Mouse (Mus musculus) layer of hippocampus, postnatal 10 days (tissue): Measurements from ENCODE around the gene Pdlim5. TPM values are rescaled to one million over a fixed set of nuclear protein-coding genes. Genes with fewer than 3 reads are reported as not detected.

Experiments used
- DNase-seq, 2 experiments: peaks; one replicate each; pipeline ENCODE4 v3.0.0; 2021; ENCODE audit warnings: low spot score in 2 of 2
- total RNA-seq, 2 experiments: library from RNA; stranded (reverse); gene quantifications; 2 replicates each; pipeline ENCODE4 v1.2.3; 2021

The Pdlim5 gene
- total RNA-seq, 2 experiments from 2014 or later, result 26.3 to 27.6 TPM

DNA sequence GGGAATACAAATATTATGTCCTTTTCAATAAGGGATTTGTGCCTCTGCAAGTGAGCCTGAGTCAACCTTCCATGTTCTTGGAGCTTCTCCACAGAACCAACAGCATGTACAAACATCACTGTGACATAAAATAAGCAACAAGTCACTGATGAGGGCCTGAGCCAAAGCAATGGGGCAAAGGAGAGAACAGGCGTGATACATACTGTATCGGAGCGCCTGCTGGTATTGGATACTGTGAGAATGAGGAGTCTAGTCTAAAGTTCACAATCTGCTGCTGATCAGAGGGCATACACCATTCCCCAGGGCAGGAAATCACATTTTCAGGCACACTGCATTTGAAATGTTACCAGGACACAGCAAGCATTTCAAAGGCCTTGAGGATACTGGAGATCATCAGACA, 119.0 kb downstream of the Pdlim5 start:
- DNase-seq, result no peak

DNA sequence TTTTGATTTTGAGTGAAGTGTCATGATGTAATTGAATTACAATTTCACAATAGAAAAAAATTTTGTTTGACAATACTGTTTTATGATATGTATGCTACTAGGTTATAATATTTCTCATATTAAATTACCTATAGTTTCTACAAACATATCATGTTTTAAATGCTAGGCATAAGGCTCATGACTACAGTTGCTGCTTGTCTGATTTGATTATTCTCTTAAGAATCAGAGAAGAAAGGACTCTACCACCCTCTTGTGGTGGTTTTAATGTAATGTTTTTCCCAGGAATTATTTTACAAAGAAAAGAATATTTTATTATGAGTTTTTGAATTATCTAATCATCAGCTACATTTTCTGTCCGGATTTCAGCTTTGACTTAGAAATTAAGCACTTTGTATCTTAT, 120.5 kb downstream of the Pdlim5 start:
- no peak for DNase-seq

DNA sequence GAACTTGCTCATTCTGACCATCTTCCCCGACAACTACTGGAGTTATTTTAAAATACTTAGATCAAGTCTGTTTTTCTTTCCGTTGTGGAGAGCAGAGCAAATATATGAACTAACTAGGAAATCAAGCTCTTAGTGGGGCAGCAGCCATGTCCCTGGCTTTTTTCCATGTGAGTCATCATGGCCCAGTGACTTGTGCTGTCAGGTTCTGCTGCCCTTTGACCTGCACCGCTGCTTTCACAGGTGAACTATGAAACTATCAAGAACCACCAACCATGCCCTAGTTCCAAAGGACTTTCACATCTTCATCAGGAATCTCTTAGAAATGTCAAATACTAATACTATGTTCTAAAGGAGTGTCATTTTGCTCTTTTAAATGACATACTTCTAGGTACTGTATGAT, 121.0 kb downstream of the Pdlim5 start:
- DNase-seq, result no peak

DNA sequence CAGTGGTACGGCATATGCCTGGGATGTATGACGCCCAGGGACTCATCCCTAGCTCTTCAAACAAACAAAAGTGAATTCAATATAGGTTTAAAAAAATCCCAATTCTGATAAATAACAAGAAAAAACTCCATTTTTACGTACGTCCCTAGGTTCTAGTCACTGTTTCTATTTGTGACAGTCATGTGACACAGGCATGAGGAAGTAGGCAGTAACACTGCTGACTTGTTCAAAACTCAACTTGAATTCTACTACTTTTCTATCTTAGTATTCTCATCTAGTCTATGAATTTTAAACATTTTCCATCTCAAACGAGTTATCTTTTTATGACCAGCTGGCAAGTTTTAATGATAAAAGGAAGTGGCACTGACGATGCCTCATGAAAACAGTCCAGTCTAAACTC, 122.2 kb downstream of the Pdlim5 start:
- no peak for DNase-seq

DNA sequence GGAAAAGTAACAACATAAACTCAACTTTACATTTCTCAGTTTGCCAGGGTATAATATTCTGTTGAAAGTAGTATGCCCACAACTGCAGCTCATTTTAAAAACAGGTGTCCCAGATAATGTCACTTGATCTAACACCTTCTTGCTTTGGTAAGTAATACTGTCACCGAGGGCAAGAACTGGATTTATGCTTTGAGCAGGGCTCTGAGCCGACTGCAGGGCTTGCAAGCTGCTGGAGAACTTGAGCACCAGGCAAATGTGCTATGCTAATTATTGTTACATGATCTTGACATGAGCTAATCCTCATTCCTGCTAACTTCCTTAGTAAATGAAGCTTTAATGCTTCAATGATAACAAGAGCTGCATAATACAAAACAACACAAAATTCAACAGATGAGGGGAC, 139.1 kb downstream of the Pdlim5 start:
- DNase-seq, result no peak

DNA sequence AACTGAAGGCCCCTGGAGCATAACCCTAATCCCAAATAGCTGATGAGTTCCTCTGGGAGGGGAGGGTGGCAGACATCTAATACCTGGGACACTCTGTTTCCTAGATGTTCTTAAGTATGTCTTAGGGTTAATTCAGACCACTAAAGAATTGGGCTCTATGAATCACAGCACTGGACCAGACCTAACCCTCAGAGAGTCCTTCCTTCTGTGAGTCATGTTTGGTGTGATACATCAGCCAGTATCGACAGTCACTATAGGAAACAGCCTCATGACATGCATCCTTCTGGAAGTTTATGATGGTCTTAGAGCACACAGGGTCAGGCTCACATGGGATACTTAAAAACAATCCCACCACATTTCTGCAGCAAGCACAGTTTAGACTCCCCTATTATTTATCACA, 143.4 kb downstream of the Pdlim5 start:
- no peak for DNase-seq

DNA sequence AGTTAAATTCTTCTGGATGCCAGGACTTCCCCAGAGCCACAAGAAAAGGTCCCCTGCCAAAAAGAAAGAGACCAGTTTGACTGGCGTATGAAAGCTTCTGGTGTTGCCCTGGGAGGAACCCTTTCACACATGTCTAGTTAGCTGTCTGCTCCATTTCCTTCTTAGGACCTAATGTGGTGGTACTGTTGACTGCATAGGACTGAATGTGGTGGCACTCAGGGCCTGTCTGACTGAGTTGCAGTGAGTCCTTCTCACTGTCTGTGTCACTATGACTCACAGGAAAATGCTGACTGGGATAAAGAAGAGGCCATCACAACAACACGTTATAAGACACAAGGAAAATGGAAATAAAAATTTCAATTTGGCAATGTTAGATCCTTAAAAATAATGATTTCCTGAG, 146.0 kb downstream of the Pdlim5 start:
- DNase-seq, result no peak

DNA sequence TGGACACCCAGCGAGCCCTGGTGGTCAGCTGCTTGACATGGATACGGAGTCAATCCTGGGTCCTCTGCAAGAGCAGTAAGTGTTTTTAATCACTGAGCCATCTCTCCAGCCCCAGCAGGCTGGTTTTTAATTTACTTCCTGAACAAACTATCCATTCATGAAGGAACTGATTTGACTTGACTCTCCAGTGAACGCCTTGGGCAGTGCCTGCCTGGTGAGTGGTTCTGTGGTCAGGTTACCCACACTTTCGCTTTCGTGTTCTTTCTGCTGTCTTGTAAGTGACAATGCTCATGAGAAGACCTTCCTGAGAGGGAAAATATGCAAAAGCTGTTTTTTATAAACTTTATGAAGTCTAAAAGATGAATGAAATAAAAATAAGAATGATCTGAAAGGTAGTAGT, 152.2 kb downstream of the Pdlim5 start:
- no peak for DNase-seq

DNA sequence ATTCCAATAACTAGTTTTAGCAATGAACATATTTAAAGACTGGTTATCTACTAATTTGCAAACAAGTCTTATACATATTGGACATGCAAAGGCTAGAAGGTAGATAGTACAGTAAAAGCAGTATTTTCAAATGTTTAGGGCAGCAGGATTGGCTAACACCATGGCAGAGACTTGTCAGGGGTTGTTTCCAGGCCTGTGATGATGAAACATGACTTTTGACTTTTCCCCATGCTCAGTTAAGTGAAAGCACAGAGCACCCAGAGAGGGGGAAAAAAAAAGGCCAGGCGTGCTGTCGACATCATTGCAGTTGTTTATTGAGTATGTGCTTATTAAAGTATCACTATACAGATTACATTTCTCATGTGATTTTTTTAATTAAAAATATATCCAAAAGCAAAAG, 156.2 kb downstream of the Pdlim5 start:
- no peak for DNase-seq

DNA sequence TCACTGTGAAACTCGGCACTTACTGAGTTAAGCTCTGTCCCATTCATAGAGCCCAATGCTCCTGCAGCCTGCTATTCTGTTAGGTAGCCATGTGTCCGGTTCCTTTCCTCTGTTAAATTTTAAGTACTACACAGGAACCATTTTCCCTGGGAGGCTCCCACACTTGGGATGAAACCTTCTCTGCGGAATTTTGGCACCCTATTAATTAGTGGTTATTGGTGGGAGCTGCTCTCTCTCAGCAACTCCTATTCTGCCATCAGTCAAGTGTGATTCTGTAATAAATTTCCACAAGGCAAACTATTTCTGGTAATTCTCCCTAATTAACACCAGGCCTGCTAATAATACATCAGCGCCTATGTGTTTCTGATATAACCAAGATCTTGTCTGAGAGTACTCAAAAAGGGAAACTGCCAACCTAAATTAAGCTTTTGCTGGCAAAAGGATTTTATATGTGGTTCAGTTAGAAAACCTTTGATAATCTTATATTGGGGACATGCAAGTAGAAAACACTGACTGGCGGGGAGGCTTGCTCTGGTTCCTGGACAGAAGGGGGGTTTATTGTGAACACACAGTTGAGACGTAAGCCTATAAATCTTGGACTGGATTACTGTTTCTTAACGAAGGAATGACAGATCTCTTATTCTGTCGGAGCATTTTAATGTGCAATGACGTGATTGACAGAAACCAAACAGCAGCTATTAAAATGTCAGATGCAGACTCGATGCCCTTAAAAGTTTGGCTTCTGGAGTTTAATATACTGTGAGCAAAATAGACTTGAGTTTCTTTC, 157.0 kb downstream of the Pdlim5 start:
- DNase-seq, result no peak

DNA sequence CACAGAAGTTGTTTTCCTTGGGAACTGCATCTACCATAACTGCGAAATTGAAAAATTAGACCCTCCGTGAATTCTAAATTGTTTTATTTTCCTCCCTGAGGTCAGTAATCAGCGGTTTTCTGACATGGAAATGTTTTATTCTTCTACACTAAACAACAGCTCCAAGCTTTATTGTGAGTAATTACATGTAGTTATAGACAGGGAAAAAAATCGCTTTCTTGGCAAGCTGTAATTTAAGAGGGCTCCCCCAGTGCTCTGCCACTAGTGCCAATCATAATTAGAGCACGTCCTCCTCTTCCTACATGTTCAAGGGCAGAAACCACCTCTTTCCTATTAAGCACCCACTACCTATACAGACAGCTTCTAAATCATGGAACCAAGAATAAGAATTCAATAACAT, 157.9 kb downstream of the Pdlim5 start:
- DNase-seq, result no peak

DNA sequence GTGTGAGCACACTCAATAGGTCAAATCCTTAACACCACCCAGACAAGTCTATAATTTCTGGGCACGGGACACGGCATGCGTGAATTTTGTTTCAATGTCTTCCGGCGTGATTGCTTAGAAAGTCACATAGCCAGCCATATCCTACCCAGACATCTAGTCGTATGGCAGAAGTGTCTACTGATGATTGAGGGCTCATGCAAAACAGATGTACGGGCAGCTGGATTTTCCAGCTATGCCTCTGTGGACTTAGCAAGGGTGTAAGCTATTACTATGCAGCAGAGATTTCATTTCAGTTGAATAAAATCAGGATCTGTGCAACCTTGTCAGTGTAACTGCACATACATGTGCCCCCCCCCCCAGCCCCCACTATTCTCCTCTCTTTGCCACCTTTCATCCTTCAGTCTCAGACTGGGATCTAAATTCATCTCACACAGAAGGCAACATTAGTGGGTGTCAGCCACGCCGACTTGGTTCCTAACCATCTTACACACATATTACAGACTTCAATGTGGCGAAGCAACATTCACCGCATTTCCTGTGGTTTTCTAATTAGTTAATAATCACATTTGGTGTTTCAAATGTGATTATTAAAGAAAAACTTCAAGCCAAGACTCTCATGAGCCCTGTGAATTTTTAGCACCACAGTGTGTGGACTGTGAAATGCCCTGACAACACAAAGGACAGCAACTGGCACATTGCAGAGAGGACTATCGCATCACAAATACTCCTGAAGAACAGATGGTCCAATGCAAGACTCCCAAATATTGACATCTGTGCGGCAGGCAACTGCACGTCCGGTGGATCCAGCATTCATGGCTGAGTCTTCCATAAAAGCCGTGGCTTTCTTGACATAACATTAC, 161.7 kb downstream of the Pdlim5 start:
- DNase-seq, result no peak

DNA sequence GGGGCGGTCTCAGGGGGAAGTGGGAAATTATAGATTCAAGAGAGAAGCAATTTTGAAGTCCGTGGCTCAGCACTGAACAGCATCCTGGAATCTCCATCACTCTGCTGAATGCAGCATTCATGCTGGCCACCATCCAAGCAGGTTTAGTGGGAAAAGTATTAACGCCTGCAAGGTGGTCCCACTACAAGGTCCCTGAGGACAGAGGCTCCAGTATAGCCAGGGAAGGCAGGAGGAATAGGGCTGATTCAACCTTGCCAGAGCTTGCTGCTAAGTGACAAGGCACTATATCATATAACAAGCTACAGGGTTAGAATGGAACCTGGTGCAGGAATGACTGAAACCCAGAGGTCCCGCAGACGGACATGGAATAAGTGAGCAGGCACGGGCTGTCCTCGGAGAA, 166.8 kb downstream of the Pdlim5 start:
- DNase-seq, result no peak

DNA sequence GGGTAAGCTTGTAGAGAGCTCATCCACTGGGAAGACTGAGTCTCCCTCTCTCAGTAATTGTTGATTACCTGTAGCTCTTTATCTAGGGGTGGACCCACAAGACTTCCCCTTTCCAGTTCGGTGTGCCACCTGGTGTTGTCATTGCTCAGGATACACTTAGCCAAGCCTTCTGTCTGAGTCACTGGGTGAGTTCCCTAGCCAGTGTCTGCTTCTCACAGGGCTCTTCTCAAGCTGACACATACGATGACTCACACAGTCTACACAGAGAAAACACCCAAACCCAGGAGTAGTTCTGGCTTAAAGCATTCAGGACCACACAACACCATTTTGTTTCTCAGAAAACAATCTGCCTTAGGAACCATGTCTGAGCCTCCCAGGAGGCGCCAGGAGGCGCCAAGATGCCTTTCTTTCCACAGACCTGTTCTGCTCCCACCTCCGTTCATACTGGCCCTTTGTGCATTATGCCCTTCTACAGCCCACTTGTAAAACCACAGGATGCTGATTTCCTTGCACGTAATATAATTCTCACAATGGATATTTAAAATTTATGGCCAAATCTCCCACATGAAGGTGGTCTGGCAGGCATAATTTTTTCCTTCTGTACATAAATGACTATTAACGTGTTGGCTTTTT, 172.9 kb downstream of the Pdlim5 start:
- no peak for DNase-seq

DNA sequence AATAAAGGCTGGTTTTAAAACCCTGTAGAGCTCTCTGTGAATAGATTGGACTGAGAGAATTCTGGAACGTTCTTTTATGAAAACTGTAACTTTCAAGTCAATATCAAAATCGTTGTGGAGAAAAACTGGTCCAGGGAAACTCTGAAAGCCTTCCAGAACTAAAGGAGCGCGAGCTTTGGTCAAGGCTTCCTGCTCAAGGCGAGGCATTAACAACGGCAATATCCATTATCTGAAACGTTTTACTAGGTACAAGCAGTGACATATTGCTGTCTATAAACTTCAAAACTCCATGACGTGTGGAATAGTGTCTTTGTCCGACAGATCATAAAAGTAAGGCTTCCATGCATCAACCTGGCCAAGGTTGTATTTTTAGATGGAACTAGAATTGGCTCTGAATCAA, 175.6 kb downstream of the Pdlim5 start:
- no peak for DNase-seq

DNA sequence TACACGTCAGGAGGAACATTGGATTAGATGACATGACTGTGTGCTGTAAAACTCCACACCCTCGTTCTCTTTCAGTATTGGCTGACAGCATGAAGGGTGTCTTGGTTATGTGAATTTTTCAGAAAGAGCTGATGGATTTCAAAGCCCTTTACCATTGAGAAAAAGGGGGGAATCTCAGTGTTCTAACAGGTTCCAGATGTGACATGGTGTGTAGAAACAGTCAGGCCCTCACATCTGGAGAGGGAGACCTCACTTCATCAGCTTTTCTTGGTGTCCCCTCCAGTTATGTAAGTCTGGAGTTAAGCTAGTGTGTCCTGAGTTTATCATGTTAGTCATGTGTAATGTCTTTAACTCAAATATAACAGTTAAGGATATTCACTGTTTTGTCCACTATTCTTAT, 182.7 kb downstream of the Pdlim5 start:
- DNase-seq, result no peak

DNA sequence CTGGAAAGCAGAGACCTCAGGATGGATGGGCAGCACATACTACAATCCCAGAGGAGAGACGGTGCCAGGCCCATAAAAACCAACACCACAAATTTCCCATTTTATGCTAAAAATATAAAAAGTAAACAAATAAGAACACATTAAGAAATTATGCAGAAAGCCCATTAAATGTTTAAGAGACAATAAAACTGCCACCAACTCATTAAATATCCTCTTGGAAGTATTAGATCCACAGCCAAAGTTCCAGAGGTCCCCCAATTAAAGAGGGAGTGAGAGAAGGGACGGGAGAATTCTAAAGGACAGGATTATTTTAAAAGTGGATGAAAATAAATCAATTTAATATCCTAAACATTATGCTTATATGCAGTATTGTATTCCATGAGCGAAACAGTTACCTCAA, 183.3 kb downstream of the Pdlim5 start:
- no peak for DNase-seq

DNA sequence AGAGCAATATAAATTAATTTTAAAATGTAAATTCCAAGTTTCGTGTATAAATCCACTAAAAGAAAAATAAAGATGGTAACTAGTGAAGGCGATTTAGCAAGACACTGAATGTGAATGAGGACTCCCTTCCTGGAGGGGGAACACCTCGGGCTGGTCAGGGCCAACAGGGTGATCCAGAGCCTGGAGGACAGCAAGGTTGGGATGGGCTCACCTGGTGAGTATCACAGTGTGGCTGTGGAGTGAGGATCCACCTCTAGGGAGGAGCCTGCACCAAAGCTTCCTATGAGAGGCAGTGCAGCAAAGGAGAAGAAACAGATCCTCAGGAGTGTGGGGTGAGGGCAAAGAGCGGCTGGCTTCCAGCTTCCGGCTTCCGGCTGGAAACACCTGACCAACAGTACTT, 185.5 kb downstream of the Pdlim5 start:
- no peak for DNase-seq

DNA sequence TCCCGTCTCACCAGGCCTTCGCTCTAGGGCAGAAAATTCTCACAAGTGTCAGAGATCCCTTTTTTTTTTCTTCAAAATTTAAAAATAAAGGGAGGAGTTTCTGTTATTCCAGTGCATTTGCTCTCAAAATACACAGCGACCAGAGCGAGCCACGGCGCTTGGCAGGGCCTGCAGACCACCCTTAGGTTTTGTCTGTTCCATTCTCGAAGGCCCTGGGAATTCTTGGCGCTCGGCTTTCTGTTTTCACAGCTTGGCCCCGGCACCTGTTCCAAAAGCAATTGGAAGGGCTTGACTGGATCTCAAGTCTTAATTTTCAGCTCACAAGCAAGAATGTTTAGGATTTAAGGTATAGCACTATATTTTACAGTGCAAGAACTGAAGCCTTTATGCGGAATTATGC, 186.4 kb downstream of the Pdlim5 start:
- peak in 1 of 2 experiments; percentile 21 for DNase-seq

DNA sequence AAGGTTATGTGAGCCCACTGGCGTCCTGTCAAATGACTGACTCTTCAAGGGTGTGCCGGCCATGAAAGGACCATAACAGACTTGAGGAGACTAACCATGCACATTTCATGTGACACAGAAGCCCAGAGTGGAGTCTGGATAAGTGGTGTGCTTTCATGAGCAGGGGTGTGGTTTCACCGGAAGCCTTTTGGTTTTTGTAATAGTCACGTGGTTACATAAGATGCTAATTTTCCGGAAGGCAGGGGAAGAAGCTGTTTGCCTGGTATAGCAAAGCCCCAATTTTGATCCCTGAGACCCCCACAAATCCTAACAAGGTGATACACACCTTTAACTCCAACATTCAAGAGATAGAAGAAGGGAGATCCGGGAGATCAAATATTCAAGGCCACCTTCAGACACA, 188.0 kb downstream of the Pdlim5 start:
- no peak for DNase-seq

DNA sequence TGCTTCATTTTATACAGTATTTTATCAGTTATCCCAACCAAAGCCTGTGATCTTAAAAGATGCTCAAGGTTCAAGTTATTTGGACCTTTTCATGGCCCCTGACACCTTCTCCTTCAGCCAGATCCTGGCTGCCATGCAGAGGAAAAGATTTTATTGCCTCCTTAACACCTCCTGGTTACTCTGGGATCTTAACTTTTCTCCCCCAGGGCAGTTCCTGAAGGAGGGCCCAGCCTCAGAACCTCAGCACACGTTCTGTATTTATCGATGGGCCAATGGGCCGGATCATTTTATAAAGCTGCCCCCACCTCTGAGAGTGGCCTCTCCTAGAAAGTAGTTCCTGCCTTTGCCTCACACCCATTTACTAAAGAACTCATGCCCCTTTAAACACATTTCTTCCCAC, 189.2 kb downstream of the Pdlim5 start:
- no peak for DNase-seq

DNA sequence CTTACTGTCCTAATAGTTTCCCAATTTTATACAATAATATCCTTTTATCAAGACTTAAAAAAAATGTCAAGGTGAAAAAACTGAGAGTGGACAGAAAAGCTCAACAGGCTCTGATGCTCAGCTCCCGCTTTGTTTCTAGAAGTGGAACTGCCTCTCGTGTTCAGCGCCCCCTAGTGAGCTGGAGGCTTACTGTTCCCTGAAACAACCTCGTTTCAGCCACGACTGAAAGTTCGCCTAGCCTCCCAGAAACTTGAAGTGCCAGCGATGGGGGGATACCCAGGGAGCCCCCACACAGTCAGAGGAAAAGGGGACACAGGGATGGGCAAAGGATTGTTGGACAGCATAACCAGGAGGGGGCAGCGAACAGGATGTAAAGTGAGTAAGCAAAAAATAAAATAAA, 199.4 kb downstream of the Pdlim5 start:
- DNase-seq, result no peak
